Mouse (Mus musculus): ENCODE measurements around the gene Olfr715b.
"Not testable (repeated sequence)": the region's sequence is repeated elsewhere in the genome, so short reads cannot be mapped to it uniquely, and the experiment has no call there.

DNA sequence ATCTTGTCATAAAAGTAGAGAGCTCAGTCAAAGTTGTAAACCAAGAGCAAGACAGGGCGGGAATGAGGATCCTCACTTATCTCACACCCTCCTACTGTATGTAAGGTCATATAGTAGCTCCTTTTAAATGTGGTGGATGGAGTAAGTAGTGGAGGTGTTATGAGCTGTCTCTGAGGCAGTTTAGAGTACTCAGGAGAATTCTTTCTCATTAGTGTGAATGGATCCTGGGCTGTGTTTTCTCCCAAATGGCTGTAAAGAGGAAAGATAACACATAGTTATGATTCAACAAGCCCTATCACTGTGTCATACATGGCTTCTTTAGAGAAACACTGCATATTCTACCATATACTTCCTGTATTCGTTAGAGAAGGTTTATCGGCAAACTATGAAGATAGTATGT, 20.8 kb upstream of the Olfr715b start, which contains the start of gene Olfr715:
- not testable (repeated sequence) for TF ChIP-seq GATA1, TAL1 (IDR thresholded peaks at IDR 0.05; ENCODE audit: low read length)
